Mouse (Mus musculus): ENCODE data around the gene Olfr481.

Gene Olfr481

GRCm38 (mm10) chr7:108079555-108079954 lies at the start of gene Olfr481:
TSS of gene Olfr481 (plus strand) at chr7:108079855.
- DNase-seq (ENCODE audit: low read depth, low spot score), result no peak

- no peak for DNase-seq (ENCODE audit: low read depth, low spot score)
Observed at GRCm38 (mm10) chr7:108033889-108034288, 45.8 kb upstream of the Olfr481 start, which contains the start of gene Olfr478. TSS of gene Olfr478 (minus strand) at chr7:108033989.

GRCm38 (mm10) chr7:108050393-108050792 lies 29.3 kb upstream of the Olfr481 start, which contains the start of gene Olfr479:
TSS of gene Olfr479 (plus strand) at chr7:108050693.
- DNase-seq (ENCODE audit: low read depth, low spot score), result no peak

DNA sequence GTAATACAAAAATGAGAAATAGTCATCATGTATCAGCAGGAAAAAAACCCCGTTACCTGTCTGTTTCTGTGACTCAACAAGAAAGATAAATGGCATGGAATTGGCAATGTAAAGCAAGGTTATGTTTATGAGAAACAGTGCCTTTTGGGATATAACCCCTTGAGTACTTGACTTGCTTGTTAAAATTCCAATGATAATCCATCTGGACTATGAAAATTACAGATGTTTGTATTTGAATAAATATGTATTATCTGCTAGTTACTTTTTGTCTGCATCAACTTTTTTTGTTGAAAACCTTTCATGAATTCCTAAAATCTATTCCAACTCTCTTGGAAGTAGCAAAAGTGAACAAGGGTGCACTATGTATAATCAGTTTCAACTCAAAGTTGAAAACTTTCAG lies 12.4 kb upstream of the Olfr481 start, which contains the start of gene Olfr480:
Olfr480 (minus strand) TSS at position 101 of the 400 bp plus-strand sequence.
- no peak for DNase-seq (ENCODE audit: low read depth, low spot score)

GRCm38 (mm10) chr7:108097486-108097885 lies 17.8 kb downstream of the Olfr481 start, which contains the start of gene Olfr482:
TSS of gene Olfr482 (minus strand) at chr7:108097586.
- DNase-seq (ENCODE audit: low read depth, low spot score), result no peak

GRCm38 (mm10) chr7:108100549-108100948 lies 20.9 kb downstream of the Olfr481 start, which contains the start of gene Olfr483:
TSS of gene Olfr483 (plus strand) at chr7:108100849.
- DNase-seq (ENCODE audit: low read depth, low spot score), result no peak

- DNase-seq (ENCODE audit: low read depth, low spot score), result no peak
Observed at GRCm38 (mm10) chr7:108120681-108121080, 41.0 kb downstream of the Olfr481 start.

DNA sequence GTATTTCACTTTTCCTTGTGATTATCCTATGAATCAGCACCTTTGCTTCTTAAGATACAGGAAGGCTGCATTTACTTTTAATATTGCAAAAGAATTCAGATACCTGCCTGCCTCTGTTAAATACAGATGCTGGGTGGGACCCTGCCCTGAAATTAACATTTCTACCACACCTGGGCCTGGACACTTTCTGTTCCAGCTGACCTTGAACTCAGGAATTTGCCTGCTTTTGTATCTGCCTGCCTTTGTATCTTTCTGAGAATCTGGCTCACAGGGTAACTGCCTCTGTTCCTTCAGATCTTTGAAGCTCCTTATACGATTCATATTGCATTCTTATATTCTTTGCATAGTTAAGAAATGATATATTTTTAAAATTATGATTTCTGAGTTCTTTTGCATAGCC lies 41.8 kb downstream of the Olfr481 start:
- no peak for DNase-seq (ENCODE audit: low read depth, low spot score)

DNA sequence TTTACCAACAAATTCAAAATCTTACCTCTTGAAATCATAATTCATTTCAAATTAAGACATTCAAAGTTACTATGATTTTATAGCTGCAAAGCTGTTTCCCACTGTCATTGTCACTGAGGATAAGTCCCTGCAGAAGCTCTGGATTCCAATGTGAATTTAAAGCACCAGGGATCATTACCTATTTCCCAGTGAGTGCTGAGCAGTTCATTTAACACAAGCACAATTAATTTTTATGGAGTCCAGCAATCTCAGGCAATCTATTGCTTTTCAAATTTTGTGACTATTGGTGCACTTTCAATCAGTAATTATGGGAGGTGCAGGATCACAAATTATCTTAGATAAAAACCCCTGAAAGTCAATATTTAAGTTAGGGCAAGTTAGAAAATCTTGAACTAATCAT lies 47.7 kb downstream of the Olfr481 start, which contains the start of gene Olfr484:
Olfr484 (minus strand) TSS at position 101 of the 400 bp plus-strand sequence.
- no peak for DNase-seq (ENCODE audit: low read depth, low spot score)

Measured in retina, postnatal 7 days (tissue).